Mouse (Mus musculus) urinary bladder, postnatal 36 days (tissue): ENCODE results near the gene Psg20.
A peak's percentile ranks its signal among the peaks of the same experiment; 100 is the strongest.
"Not testable (repeated sequence)": the region's sequence is repeated elsewhere in the genome, so short reads cannot be mapped to it uniquely, and the experiment has no call there.

Experiments used
- DNase-seq, 2 experiments: peaks; one replicate each; pipeline ENCODE4 v3.0.0; 2022; ENCODE audit warnings: low spot score in 2 of 2, mixed read lengths in 1 of 2

Psg20 gene

DNA sequence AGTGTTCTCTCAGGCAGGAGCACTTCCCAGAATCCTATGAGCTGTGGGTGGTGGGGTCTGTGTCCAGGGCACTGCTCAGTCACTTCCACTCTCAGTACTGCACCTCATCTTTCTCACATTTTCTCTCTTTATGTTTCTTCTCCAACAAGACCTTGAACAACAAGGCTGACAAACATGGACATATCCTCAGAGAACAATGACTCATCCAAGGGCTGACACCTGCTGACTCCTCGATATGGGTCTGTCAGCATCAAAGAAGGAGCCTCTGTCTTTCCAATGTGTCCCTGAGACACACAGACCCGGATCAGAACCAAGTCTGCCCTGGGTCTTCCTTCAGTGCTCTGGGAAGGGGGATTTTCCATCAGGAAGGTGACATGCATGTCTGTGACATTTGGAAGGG lies at the start of gene Psg20:
Gene Psg20 (minus strand): TSS at position 101 of the 400 bp plus-strand sequence.
- DNase-seq: no peak

- DNase-seq: peak in 1 of 2 experiments; percentile 6
Observed at GRCm38 (mm10) chr7:18734451-18734850, 48.5 kb upstream of the Psg20 start.

DNA sequence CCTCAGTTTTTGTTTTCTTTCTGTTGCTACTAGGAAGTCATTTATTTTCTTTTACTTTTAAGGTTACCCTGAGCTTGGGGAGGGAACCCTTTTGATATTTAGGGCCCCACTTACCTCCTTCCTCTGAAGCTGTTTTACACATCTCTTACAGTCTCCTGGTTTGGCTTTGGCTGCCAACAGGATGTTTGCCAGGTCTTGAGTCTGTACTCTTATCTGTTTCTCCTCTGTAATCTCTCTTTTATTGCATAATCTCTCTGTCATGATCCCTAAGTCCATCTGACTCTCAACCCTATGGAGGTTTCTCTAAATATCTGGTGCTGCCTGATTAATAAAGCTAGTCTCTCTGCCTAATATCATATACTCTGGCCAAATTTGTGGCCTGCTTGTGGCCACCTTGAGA lies 47.1 kb upstream of the Psg20 start:
- no peak for DNase-seq

DNA sequence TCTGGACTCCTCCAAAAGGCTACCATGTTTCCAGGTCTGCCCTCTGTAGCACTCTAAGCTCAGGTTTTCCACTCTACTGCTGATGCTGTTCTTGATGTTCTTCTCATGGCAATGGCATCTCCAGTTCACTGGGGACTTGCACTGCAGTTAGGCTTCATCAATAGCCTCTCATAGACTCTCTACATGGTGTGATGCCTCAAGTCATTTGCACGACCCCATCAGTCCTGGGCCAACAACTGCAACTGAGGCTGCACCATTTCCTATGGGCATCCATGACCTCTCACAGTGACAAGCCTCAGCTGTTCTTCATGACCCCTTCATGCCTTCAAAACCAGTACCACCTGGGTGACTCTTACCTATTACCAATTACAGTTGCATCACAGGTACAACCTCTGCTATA lies 42.4 kb upstream of the Psg20 start:
- no peak for DNase-seq

- DNase-seq: not testable (repeated sequence)
Observed at GRCm38 (mm10) chr7:18725931-18726330, 39.9 kb upstream of the Psg20 start.

DNA sequence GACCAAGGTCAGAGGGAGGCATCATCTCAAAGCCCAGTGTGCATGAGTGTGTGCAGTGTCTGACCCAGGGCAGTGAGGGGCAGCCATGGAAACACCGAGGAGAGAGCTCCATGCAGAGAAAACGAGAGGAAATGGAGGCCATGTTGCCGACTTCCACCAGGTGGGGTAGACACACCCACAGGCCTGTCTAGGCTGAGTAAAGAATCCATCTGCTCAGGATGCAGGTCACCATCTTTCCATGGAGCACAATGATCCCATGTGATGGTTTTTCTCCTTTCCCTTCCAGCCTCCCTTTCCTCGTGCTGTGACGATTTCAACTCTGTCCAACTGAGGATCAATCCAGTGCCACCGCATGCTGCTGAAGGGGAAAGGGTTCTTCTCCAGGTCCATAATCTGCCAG lies 38.0 kb upstream of the Psg20 start:
- no peak for DNase-seq

DNA sequence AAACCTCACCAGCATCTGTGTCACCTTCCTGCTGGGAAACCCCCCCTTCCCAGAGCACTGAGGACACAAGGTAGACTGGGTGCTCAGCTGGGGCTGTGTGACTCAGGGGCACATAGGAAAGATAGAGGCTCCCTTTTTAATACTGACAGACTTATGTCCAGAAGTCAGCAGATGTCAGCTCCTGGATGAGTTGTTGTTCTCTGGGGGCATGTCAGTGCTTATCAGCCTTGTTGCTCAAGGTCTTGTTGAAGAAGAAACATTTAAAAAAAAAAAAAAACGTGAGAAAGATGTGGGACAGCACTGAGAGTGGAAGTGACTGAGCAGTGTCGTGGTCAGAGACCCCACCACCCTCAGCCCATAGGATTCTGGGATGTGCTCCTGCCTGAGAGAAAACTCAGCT lies 31.8 kb upstream of the Psg20 start, which contains the start of gene Psg22:
Gene Psg22 (plus strand): TSS at position 301 of the 400 bp plus-strand sequence.
- DNase-seq: no peak

GRCm38 (mm10) chr7:18715546-18715945 lies 29.6 kb upstream of the Psg20 start:
- DNase-seq: no peak

- DNase-seq: no peak
Observed at GRCm38 (mm10) chr7:18710846-18711245, 24.9 kb upstream of the Psg20 start.

DNA sequence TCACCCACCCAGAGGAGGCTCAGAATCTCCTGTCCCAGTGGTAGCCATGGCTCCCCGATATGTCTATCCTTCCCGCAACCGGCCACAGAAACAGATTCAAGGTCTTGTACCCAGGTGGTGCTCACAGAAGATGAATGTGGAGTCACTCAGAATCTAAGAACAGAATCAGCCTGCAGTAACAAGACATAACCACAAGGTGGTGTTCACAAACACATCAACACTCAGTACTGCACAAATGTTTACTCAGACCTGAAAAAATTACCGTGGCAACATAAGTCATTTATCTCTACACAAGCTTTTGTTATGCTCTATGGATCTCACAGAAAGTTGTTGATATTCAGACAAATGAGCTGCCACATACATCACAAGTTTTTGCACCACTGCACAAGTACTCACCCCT lies 24.3 kb upstream of the Psg20 start:
- DNase-seq: not testable (repeated sequence)

DNA sequence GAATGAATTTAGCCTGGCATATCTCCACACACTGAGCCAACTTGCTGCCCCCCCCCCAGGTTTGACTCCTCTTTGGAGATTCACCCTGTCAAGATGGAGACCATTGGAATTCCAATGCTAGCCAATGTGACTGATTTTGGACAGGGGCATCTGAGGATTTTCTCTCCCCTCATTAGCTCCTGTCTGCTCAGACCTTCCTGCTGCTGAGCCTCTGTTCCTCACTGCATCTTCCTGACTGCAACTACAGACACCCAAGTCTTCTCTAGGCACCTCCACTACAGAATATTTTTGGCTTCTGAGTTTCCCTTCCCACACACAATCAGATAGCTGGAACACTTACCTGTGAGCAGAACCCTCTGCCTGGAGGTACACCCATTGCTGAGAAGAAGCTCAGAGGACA lies 399 bp downstream of the Psg20 start:
- no peak for DNase-seq

GRCm38 (mm10) chr7:18679772-18680171 lies 6.2 kb downstream of the Psg20 start:
- DNase-seq: no peak

GRCm38 (mm10) chr7:18656625-18657024 lies 29.4 kb downstream of the Psg20 start, which contains the start of gene Psg21:
TSS of gene Psg21 (minus strand) at chr7:18656725.
- DNase-seq: not testable (repeated sequence)

- DNase-seq: not testable (repeated sequence)
Observed at GRCm38 (mm10) chr7:18626921-18627320, 59.1 kb downstream of the Psg20 start.
